Mouse (Mus musculus): ENCODE results near the gene Tcfl5. TPM values are rescaled to one million over a fixed set of nuclear protein-coding genes. Genes with fewer than 3 reads are reported as not detected.
A peak's percentile ranks its signal among the peaks of the same experiment; 100 is the strongest.

Tcfl5 gene
- polyA plus RNA-seq, 1 experiment from 2014 or later, result 0.15 TPM

- Histone ChIP-seq H3K36me3 (ENCODE audit: control insufficient read depth, insufficient read depth, low read length) (no peaks in the 10 kb centered on the region), H3K9ac (ENCODE audit: low read length) (no peak overlapping the region), H3K27me3 (ENCODE audit: control insufficient read depth, insufficient read depth, low read depth, low read length) (no peaks in the 10 kb centered on the region), H3K4me1 (replicated peaks; ENCODE audit: control insufficient read depth, insufficient read depth, low read length) (no peaks in the 10 kb centered on the region), H3K9me3 (ENCODE audit: control insufficient read depth, low read length) (no peaks in the 10 kb centered on the region), H3K27ac (ENCODE audit: low read length) (no peak overlapping the region), H3K4me2 (ENCODE audit: low read depth, low read length) (no peak overlapping the region), H3K4me3 (ENCODE audit: low read length) (no peak overlapping the region)
- 63% methylated on average over 2 of the region's 2 CpGs for WGBS
- no peak for ATAC-seq (ENCODE audit: low read depth)
Measured at GRCm38 (mm10) chr2:180611882-180612281, 30.6 kb downstream of the Tcfl5 start.

GRCm38 (mm10) chr2:180610283-180610682 is 32.2 kb downstream of the Tcfl5 start:
- H3K27me3 ChIP-seq (ENCODE audit: control insufficient read depth, insufficient read depth, low read depth, low read length), result no peaks in the 10 kb centered on the region
- H3K4me1 ChIP-seq (replicated peaks; ENCODE audit: control insufficient read depth, insufficient read depth, low read length), result no peaks in the 10 kb centered on the region
- WGBS, result 54% methylated on average over 4 of the region's 4 CpGs
- no peaks in the 10 kb centered on the region for H3K36me3 ChIP-seq (ENCODE audit: control insufficient read depth, insufficient read depth, low read length)
- H3K4me3 ChIP-seq (ENCODE audit: low read length), result no peak overlapping the region
- ATAC-seq (ENCODE audit: low read depth), result no peak
- H3K27ac ChIP-seq (ENCODE audit: low read length), result no peak overlapping the region
- H3K9me3 ChIP-seq (ENCODE audit: control insufficient read depth, low read length), result no peaks in the 10 kb centered on the region
- H3K9ac ChIP-seq (ENCODE audit: low read length), result no peak overlapping the region
- H3K4me2 ChIP-seq (ENCODE audit: low read depth, low read length), result no peak overlapping the region

GRCm38 (mm10) chr2:180604781-180605180 is 37.7 kb downstream of the Tcfl5 start:
- H3K4me3 ChIP-seq (ENCODE audit: low read length), result no peak overlapping the region
- H3K9me3 ChIP-seq (ENCODE audit: control insufficient read depth, low read length), result no peaks in the 10 kb centered on the region
- H3K9ac ChIP-seq (ENCODE audit: low read length), result no peak overlapping the region
- WGBS, result 46% methylated on average over 6 of the region's 6 CpGs
- no peaks in the 10 kb centered on the region for H3K36me3 ChIP-seq (ENCODE audit: control insufficient read depth, insufficient read depth, low read length)
- peak; percentile 57 for ATAC-seq (ENCODE audit: low read depth)
- peaks cover 3% of the 10 kb centered on the region; the same call in 1 of the 2 replicates for H3K4me1 ChIP-seq (replicated peaks; ENCODE audit: control insufficient read depth, insufficient read depth, low read length)
- H3K27me3 ChIP-seq (ENCODE audit: control insufficient read depth, insufficient read depth, low read depth, low read length), result no peaks in the 10 kb centered on the region
- peak overlapping the region; percentile 20; the same call in 1 of the 2 replicates for H3K27ac ChIP-seq (ENCODE audit: low read length)
- no peak overlapping the region for H3K4me2 ChIP-seq (ENCODE audit: low read depth, low read length)

- H3K27me3 ChIP-seq (ENCODE audit: control insufficient read depth, insufficient read depth, low read depth, low read length), result peaks cover 9% of the 10 kb centered on the region; the same call in 1 of the 2 replicates
- H3K4me3 ChIP-seq (ENCODE audit: low read length), result no peak overlapping the region
- peaks cover 3% of the 10 kb centered on the region; the same call in 1 of the 2 replicates for H3K4me1 ChIP-seq (replicated peaks; ENCODE audit: control insufficient read depth, insufficient read depth, low read length)
- no peak overlapping the region for H3K9ac ChIP-seq (ENCODE audit: low read length)
- H3K9me3 ChIP-seq (ENCODE audit: control insufficient read depth, low read length), result no peaks in the 10 kb centered on the region
- no peak overlapping the region for H3K4me2 ChIP-seq (ENCODE audit: low read depth, low read length)
- no peak for ATAC-seq (ENCODE audit: low read depth)
- 17% methylated on average over 9 of the region's 9 CpGs for WGBS
- H3K36me3 ChIP-seq (ENCODE audit: control insufficient read depth, insufficient read depth, low read length), result no peaks in the 10 kb centered on the region
- H3K27ac ChIP-seq (ENCODE audit: low read length), result no peak overlapping the region
Measured at GRCm38 (mm10) chr2:180600569-180601021, 41.9 kb downstream of the Tcfl5 start.

- peak; percentile 46 for ATAC-seq (ENCODE audit: low read depth)
- Histone ChIP-seq H3K4me1 (replicated peaks; ENCODE audit: control insufficient read depth, insufficient read depth, low read length) (peaks cover 3% of the 10 kb centered on the region; the same call in 1 of the 2 replicates), H3K27ac (ENCODE audit: low read length) (no peak overlapping the region), H3K36me3 (ENCODE audit: control insufficient read depth, insufficient read depth, low read length) (peaks cover 9% of the 10 kb centered on the region; the same call in 1 of the 2 replicates), H3K4me3 (ENCODE audit: low read length) (peak overlapping the region; percentile 37), H3K9me3 (ENCODE audit: control insufficient read depth, low read length) (no peaks in the 10 kb centered on the region), H3K9ac (ENCODE audit: low read length) (peak overlapping the region; percentile 61), H3K27me3 (ENCODE audit: control insufficient read depth, insufficient read depth, low read depth, low read length) (peaks cover 9% of the 10 kb centered on the region; the same call in 1 of the 2 replicates), H3K4me2 (ENCODE audit: low read depth, low read length) (peak overlapping the region; percentile 57)
- 3% methylated on average over 41 of the region's 41 CpGs for WGBS
Measured at GRCm38 (mm10) chr2:180598157-180598705, 44.3 kb downstream of the Tcfl5 start.

GRCm38 (mm10) chr2:180597490-180597889 is 45.0 kb downstream of the Tcfl5 start, which contains the start of gene Col9a3:
TSS of gene Col9a3 (plus strand) at chr2:180597790.
- 39% methylated on average over 4 of the region's 4 CpGs for WGBS
- peaks cover 9% of the 10 kb centered on the region; the same call in 1 of the 2 replicates for H3K27me3 ChIP-seq (ENCODE audit: control insufficient read depth, insufficient read depth, low read depth, low read length)
- H3K9me3 ChIP-seq (ENCODE audit: control insufficient read depth, low read length), result no peaks in the 10 kb centered on the region
- H3K4me1 ChIP-seq (replicated peaks; ENCODE audit: control insufficient read depth, insufficient read depth, low read length), result peaks cover 3% of the 10 kb centered on the region; the same call in 1 of the 2 replicates
- H3K36me3 ChIP-seq (ENCODE audit: control insufficient read depth, insufficient read depth, low read length), result peaks cover 16% of the 10 kb centered on the region
- ATAC-seq (ENCODE audit: low read depth), result no peak
- peak within 1 kb of the TSS; percentile 61 for H3K9ac ChIP-seq (ENCODE audit: low read length)
- no peak within 1 kb of the TSS for H3K27ac ChIP-seq (ENCODE audit: low read length)
- peak within 1 kb of the TSS; percentile 37 for H3K4me3 ChIP-seq (ENCODE audit: low read length)
- peak within 1 kb of the TSS; percentile 57 for H3K4me2 ChIP-seq (ENCODE audit: low read depth, low read length)

GRCm38 (mm10) chr2:180589123-180589831 is 53.2 kb downstream of the Tcfl5 start, which contains the start of gene Ogfr:
TSS of gene Ogfr (plus strand) at chr2:180589245.
- Histone ChIP-seq H3K4me3 (ENCODE audit: low read length) (peak within 1 kb of the TSS; percentile 97), H3K9ac (ENCODE audit: low read length) (peak within 1 kb of the TSS; percentile 93), H3K27me3 (ENCODE audit: control insufficient read depth, insufficient read depth, low read depth, low read length) (no peaks in the 10 kb centered on the region), H3K4me2 (ENCODE audit: low read depth, low read length) (peak within 1 kb of the TSS; percentile 84), H3K27ac (ENCODE audit: low read length) (peak within 1 kb of the TSS; percentile 92), H3K9me3 (ENCODE audit: control insufficient read depth, low read length) (no peaks in the 10 kb centered on the region), H3K4me1 (replicated peaks; ENCODE audit: control insufficient read depth, insufficient read depth, low read length) (peaks cover 6% of the 10 kb centered on the region), H3K36me3 (ENCODE audit: control insufficient read depth, insufficient read depth, low read length) (peaks cover 38% of the 10 kb centered on the region)
- under 1% methylated on average over 52 of the region's 67 CpGs for WGBS
- ATAC-seq (ENCODE audit: low read depth), result peak; percentile 96

- WGBS, result 49% methylated on average over 6 of the region's 6 CpGs
- Histone ChIP-seq H3K4me1 (replicated peaks; ENCODE audit: control insufficient read depth, insufficient read depth, low read length) (peaks cover 9% of the 10 kb centered on the region), H3K4me2 (ENCODE audit: low read depth, low read length) (peak overlapping the region; percentile 59), H3K27me3 (ENCODE audit: control insufficient read depth, insufficient read depth, low read depth, low read length) (no peaks in the 10 kb centered on the region), H3K27ac (ENCODE audit: low read length) (peak overlapping the region; percentile 92), H3K36me3 (ENCODE audit: control insufficient read depth, insufficient read depth, low read length) (peaks cover 35% of the 10 kb centered on the region), H3K9ac (ENCODE audit: low read length) (peak overlapping the region; percentile 93), H3K9me3 (ENCODE audit: control insufficient read depth, low read length) (no peaks in the 10 kb centered on the region), H3K4me3 (ENCODE audit: low read length) (peak overlapping the region; percentile 97)
- no peak; the same call in 1 of the 2 replicates for ATAC-seq (ENCODE audit: low read depth)
Measured at GRCm38 (mm10) chr2:180588736-180589122, 53.8 kb downstream of the Tcfl5 start.

- Histone ChIP-seq H3K9ac (ENCODE audit: low read length) (peak overlapping the region; percentile 98), H3K4me2 (ENCODE audit: low read depth, low read length) (peak overlapping the region; percentile 94), H3K27me3 (ENCODE audit: control insufficient read depth, insufficient read depth, low read depth, low read length) (no peaks in the 10 kb centered on the region; the same call in 1 of the 2 replicates), H3K9me3 (ENCODE audit: control insufficient read depth, low read length) (no peaks in the 10 kb centered on the region), H3K36me3 (ENCODE audit: control insufficient read depth, insufficient read depth, low read length) (peaks cover 16% of the 10 kb centered on the region), H3K4me3 (ENCODE audit: low read length) (peak overlapping the region; percentile 84), H3K4me1 (replicated peaks; ENCODE audit: control insufficient read depth, insufficient read depth, low read length) (peaks cover 10% of the 10 kb centered on the region), H3K27ac (ENCODE audit: low read length) (no peak overlapping the region)
- ATAC-seq (ENCODE audit: low read depth), result no peak; the same call in 1 of the 2 replicates
- WGBS, result 18% methylated on average over 7 of the region's 7 CpGs
Measured at GRCm38 (mm10) chr2:180583154-180583507, 59.4 kb downstream of the Tcfl5 start.
